Mouse (Mus musculus): ENCODE data around the gene Acod1. TPM values are rescaled to one million over a fixed set of nuclear protein-coding genes. Genes with fewer than 3 reads are reported as not detected.

Acod1 gene
- total RNA-seq, 2 experiments from 2014 or later: 0.10 TPM; not detected in 1

GRCm38 (mm10) chr14:103099238-103099933 is 52.6 kb downstream of the Acod1 start, which contains the start of gene Fbxl3:
Gene Fbxl3, minus strand, starts transcription at chr14:103099566.
- peak; percentile 66 to 83 for DNase-seq (ENCODE audit: extremely low spot score in 1 of 2, low spot score in 1 of 2)

DNA sequence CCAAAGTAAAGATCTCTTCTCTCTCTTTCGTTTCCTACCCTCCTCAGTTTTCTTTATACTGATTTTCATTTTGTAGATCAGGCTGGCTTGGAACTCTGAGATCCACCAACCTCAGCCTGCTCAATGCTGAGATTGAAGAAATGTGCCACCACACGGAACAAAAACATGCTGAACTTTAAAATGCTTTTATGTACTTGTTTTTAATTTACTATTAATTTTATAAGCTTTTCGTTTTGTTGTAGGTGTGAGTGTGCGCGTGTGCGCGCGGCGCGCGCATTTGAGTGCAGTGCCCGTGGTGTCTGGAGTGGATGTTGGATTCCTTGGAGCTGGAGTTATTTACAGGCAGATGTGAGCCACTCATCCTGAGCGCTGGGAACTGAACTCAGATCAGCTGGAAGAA is 53.5 kb downstream of the Acod1 start:
- DNase-seq (ENCODE audit: extremely low spot score in 1 of 2, low spot score in 1 of 2): no peak

DNA sequence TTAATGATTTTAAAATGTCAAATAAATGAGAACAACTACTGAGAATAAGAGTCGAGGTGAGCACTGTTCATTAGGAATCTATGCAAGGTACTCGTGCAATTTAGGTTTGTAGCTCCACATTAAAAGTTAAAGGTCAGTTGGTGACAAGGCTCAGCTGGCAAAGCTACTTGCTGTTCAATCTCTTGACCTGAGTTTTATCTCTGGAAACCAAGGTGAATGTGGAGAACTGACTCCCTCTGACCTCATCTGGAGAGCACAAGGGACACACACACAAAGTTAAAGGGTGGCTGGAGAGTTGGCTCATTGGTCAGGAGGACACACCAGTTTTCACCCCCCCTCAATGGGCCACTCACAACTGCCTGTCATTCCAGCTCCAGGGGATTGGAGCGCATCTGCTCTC is 54.4 kb downstream of the Acod1 start:
- DNase-seq (ENCODE audit: extremely low spot score in 1 of 2, low spot score in 1 of 2): no peak

- DNase-seq (ENCODE audit: extremely low spot score in 1 of 2, low spot score in 1 of 2): no peak
Measured at GRCm38 (mm10) chr14:103102246-103102645, 55.5 kb downstream of the Acod1 start.

DNA sequence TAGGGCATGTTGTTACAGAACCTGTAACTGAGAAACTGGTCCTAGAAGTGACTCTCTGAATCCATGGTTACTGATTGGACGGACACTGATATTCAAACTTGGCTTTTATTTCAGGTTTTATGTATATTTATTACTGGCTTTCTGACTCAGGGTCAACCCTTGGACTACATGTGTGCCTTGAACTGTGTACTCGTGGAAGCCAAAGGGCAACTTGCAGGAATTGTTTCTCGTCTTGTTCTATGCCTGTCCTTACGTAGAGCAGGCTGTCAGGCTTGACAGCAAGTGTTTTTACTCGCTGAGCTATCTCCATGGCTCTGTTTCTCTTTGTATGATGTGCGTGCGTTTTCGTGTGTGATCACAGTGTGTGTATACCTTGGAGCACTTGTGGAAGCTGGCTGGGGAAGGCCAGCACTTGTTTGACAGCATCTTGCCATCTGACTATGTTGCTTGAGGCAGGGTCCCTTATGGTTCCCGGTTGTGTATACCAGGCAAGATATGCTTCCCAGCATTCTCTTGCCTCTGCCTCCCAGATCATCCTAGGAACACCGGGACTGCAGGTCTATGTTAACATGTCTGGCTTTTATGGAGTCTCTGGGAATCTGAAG is 56.1 kb downstream of the Acod1 start:
- no peak for DNase-seq (ENCODE audit: extremely low spot score in 1 of 2, low spot score in 1 of 2)

Other genes with a start within 250 kb of the Acod1 start
- gene Kctd12, start 64.3 kb upstream of the Acod1 start, total RNA-seq (2021): 100 to 1,000 TPM; 115 to 119 TPM
- 10 to 100 TPM in 1 of 2 experiments, 1 to 10 TPM in 1; 9.6 to 10.3 TPM for gene Cln5, start 23.2 kb downstream of the Acod1 start, total RNA-seq (2021)
- gene Fbxl3, start 52.6 kb downstream of the Acod1 start, total RNA-seq (2021): 10 to 100 TPM; 87.7 to 93.2 TPM

All from layer of hippocampus, postnatal 25 days (tissue).